Mouse (Mus musculus) MEL (cell line): ENCODE results near the gene Zp3. TPM values are rescaled to one million over a fixed set of nuclear protein-coding genes. Genes with fewer than 3 reads are reported as not detected.

ENCODE experiments used
- DNase-seq: peaks from one replicate; pipeline ENCODE4 v3.0.0; 2011; ENCODE audit warnings: low read depth, low spot score
- H3K27ac ChIP-seq: 2 replicates; pipeline ENCODE4 v1.5.1; 2012; ENCODE audit warnings: low read depth, mild to moderate bottlenecking, control low read depth, low read length, moderate library complexity; ENCODE audit not compliant: control insufficient read depth
- H3K27me3 ChIP-seq, 2 experiments: fragments of 150-350 bp in 1 of 2; sonication (generic) in 1 of 2; 2 replicates each; pipeline ENCODE4 v1.6.1; 2012; ENCODE audit warnings: low read length in 2 of 2, mild to moderate bottlenecking in 2 of 2, improper control_type of control experiment in 1 of 2, moderate library complexity in 1 of 2; ENCODE audit not compliant: insufficient read depth in 2 of 2, control insufficient read depth in 1 of 2
- H3K36me3 ChIP-seq, 2 experiments: 2 replicates each; pipeline ENCODE4 v1.6.1; 2012 to 2014; ENCODE audit warnings: low read length in 2 of 2, improper control_type of control experiment in 1 of 2, inconsistent platforms in 1 of 2, mild to moderate bottlenecking in 1 of 2; ENCODE audit not compliant: insufficient read depth in 2 of 2, control insufficient read depth in 1 of 2
- H3K4me1 ChIP-seq, 2 experiments: fragments of 150-350 bp in 1 of 2; sonication (generic) in 1 of 2; 2 replicates each; pipeline ENCODE4 v1.6.1; 2012; ENCODE audit warnings: low read length in 2 of 2, improper control_type of control experiment in 1 of 2, mild to moderate bottlenecking in 1 of 2; ENCODE audit not compliant: insufficient read depth in 2 of 2, control insufficient read depth in 1 of 2
- H3K4me3 ChIP-seq, 2 experiments: fragments of 150-350 bp in 1 of 2; sonication (generic) in 1 of 2; 2 replicates each; pipeline ENCODE4 v1.5.1; 2012; ENCODE audit warnings: low read depth in 2 of 2, low read length in 2 of 2, mild to moderate bottlenecking in 2 of 2, moderate library complexity in 2 of 2, control low read depth in 1 of 2, improper control_type of control experiment in 1 of 2; ENCODE audit not compliant: control insufficient read depth in 1 of 2, insufficient read depth in 1 of 2
- H3K79me2 ChIP-seq: 2 replicates; pipeline ENCODE4 v1.6.1; 2012; ENCODE audit warnings: mild to moderate bottlenecking, low read length, moderate library complexity; ENCODE audit not compliant: control insufficient read depth, poor library complexity, insufficient read depth
- H3K9ac ChIP-seq: 2 replicates; pipeline ENCODE4 v1.6.1; 2012; ENCODE audit warnings: low read depth, mild to moderate bottlenecking, control low read depth, low read length, moderate library complexity; ENCODE audit not compliant: control insufficient read depth, poor library complexity, severe bottlenecking
- H3K9me3 ChIP-seq: fragments of 150-350 bp; sonication (generic); replicated peaks from 2 replicates; pipeline ENCODE4 v1.6.1; 2012; ENCODE audit warnings: mild to moderate bottlenecking, low read length, improper control_type of control experiment, moderate library complexity; ENCODE audit not compliant: insufficient read depth
- CHD2 ChIP-seq: IDR thresholded peaks from 2 replicates; pipeline ENCODE4 v1.6.1; 2011; ENCODE audit warnings: low read length, improper control_type of control experiment
- CTCF ChIP-seq, 3 experiments: IDR thresholded peaks in 2 of 3; conservative IDR thresholded peaks in 1 of 3; 2 replicates each; pipeline ENCODE4 v1.5.1; 2011 to 2012; ENCODE audit warnings: low read length in 3 of 3, low read depth in 2 of 3, mild to moderate bottlenecking in 2 of 3, improper control_type of control experiment in 1 of 3, inconsistent platforms in 1 of 3, mixed read lengths in 1 of 3, moderate library complexity in 1 of 3; ENCODE audit not compliant: control insufficient read depth in 1 of 3, insufficient read depth in 1 of 3, poor library complexity in 1 of 3, severe bottlenecking in 1 of 3
- ELF1 ChIP-seq: IDR thresholded peaks from 2 replicates; pipeline ENCODE4 v1.6.1; 2014; ENCODE audit warnings: low read depth, mild to moderate bottlenecking, inconsistent platforms, low read length, improper control_type of control experiment, moderate library complexity
- EP300 ChIP-seq, 2 experiments: IDR thresholded peaks; 2 replicates each; pipeline ENCODE4 v1.6.1; 2011; ENCODE audit warnings: improper control_type of control experiment in 2 of 2, low read length in 2 of 2, low read depth in 1 of 2, mild to moderate bottlenecking in 1 of 2
- ETS1 ChIP-seq: IDR thresholded peaks from 2 replicates; pipeline ENCODE4 v1.6.1; 2012; ENCODE audit warnings: low read depth, mild to moderate bottlenecking, inconsistent platforms, low read length, improper control_type of control experiment, moderate library complexity
- GABPA ChIP-seq: IDR thresholded peaks from 2 replicates; pipeline ENCODE4 v1.6.1; 2012; ENCODE audit warnings: low read depth, mild to moderate bottlenecking, inconsistent platforms, low read length, improper control_type of control experiment, moderate library complexity
- GATA1 ChIP-seq: IDR thresholded peaks from 2 replicates; pipeline ENCODE4 v1.6.1; 2011; ENCODE audit warnings: low read depth, low read length, improper control_type of control experiment
- MAFK ChIP-seq: IDR thresholded peaks from 2 replicates; pipeline ENCODE4 v1.6.1; 2011; ENCODE audit warnings: low read depth, mild to moderate bottlenecking, low read length, improper control_type of control experiment, borderline replicate concordance
- MAX ChIP-seq: IDR thresholded peaks from 2 replicates; pipeline ENCODE4 v1.6.1; 2011; ENCODE audit warnings: low read length, improper control_type of control experiment
- MEF2A ChIP-seq: IDR thresholded peaks from 2 replicates; pipeline ENCODE4 v1.6.1; 2014; ENCODE audit warnings: low read depth, mild to moderate bottlenecking, inconsistent platforms, low read length, improper control_type of control experiment; ENCODE audit not compliant: poor library complexity, insufficient replicate concordance, severe bottlenecking; ENCODE audit errors: extremely low read depth
- MYB ChIP-seq: IDR thresholded peaks from 2 replicates; pipeline ENCODE4 v1.6.1; 2011; ENCODE audit warnings: mild to moderate bottlenecking, low read depth, low read length, improper control_type of control experiment
- POLR2A ChIP-seq, 2 experiments: IDR thresholded peaks; 2 replicates each; pipeline ENCODE4 v1.6.1; 2011 to 2012; ENCODE audit warnings: low read length in 2 of 2, mild to moderate bottlenecking in 2 of 2, control low read depth in 1 of 2, improper control_type of control experiment in 1 of 2, low read depth in 1 of 2, moderate library complexity in 1 of 2; ENCODE audit not compliant: control insufficient read depth in 1 of 2, insufficient read depth in 1 of 2, poor library complexity in 1 of 2
- POLR2AphosphoS2 ChIP-seq: IDR thresholded peaks from 2 replicates; pipeline ENCODE4 v1.6.1; 2011; ENCODE audit warnings: low read length, improper control_type of control experiment
- RAD21 ChIP-seq: IDR thresholded peaks from 2 replicates; pipeline ENCODE4 v1.6.1; 2011; ENCODE audit warnings: mild to moderate bottlenecking, low read depth, low read length, improper control_type of control experiment
- RCOR1 ChIP-seq: IDR thresholded peaks from 2 replicates; pipeline ENCODE4 v1.6.1; 2012; ENCODE audit warnings: low read depth, mild to moderate bottlenecking, inconsistent platforms, low read length, improper control_type of control experiment
- SMC3 ChIP-seq: IDR thresholded peaks from 2 replicates; pipeline ENCODE4 v1.6.1; 2011; ENCODE audit warnings: low read depth, low read length, improper control_type of control experiment
- TBP ChIP-seq: IDR thresholded peaks from 2 replicates; pipeline ENCODE4 v1.8.0; 2011; ENCODE audit warnings: low read depth, low read length, improper control_type of control experiment
- TCF12 ChIP-seq: IDR thresholded peaks from 2 replicates; pipeline ENCODE4 v1.6.1; 2014; ENCODE audit warnings: low read depth, mild to moderate bottlenecking, inconsistent platforms, low read length, improper control_type of control experiment, moderate library complexity
- USF1 ChIP-seq: IDR thresholded peaks from 2 replicates; pipeline ENCODE4 v1.6.1; 2014; ENCODE audit warnings: low read depth, mild to moderate bottlenecking, inconsistent platforms, low read length, improper control_type of control experiment, moderate library complexity
- ZC3H11A ChIP-seq: IDR thresholded peaks from 2 replicates; pipeline ENCODE4 v1.6.1; 2012; ENCODE audit warnings: low read depth, mild to moderate bottlenecking, inconsistent platforms, low read length, improper control_type of control experiment
- ZKSCAN1 ChIP-seq: IDR thresholded peaks from 2 replicates; pipeline ENCODE4 v1.6.1; 2012; ENCODE audit warnings: low read depth, mild to moderate bottlenecking, inconsistent platforms, low read length, improper control_type of control experiment, moderate library complexity
- ZMIZ1 ChIP-seq: IDR thresholded peaks from 2 replicates; pipeline ENCODE4 v1.6.1; 2012; ENCODE audit warnings: low read depth, mild to moderate bottlenecking, inconsistent platforms, low read length, improper control_type of control experiment, moderate library complexity
- polyA plus RNA-seq, 2 experiments: library from polyadenylated mRNA; stranded (reverse) in 1 of 2; unstranded in 1 of 2; fragments of >175 nt in 1 of 2; fragments of >200 nt in 1 of 2; gene quantifications; 2 replicates each; pipeline versions ENCODE4 v1.2.1 to v1.2.4; 2012; ENCODE audit warnings: low replicate concordance in 2 of 2, low read depth in 1 of 2; ENCODE audit not compliant: insufficient read length in 2 of 2, insufficient read depth in 1 of 2, missing spikeins in 1 of 2
- total RNA-seq: library from RNA; depleted of rRNA; stranded (reverse); fragments of 300-350 nt; gene quantifications from 2 replicates; pipeline ENCODE4 v1.2.3, GENCODE M21; 2012; rRNA removed

Zp3 gene
- total RNA-seq (not detected in 2 replicates), polyA plus RNA-seq (not detected)

- Histone ChIP-seq H3K4me3 (no peak within 1 kb of the TSS), H3K4me1 (no peaks in the 10 kb centered on the region), H3K9ac (no peak within 1 kb of the TSS), H3K9me3 (no peaks in the 10 kb centered on the region), H3K36me3 (no peaks in the 10 kb centered on the region), H3K27ac (no peak within 1 kb of the TSS), H3K27me3 (no peaks in the 10 kb centered on the region), H3K79me2 (no peaks in the 10 kb centered on the region)
- TF ChIP-seq ZMIZ1 (no peak), GABPA (no peak), ELF1 (no peak), RCOR1 (no peak), POLR2AphosphoS2 (no peak), ZKSCAN1 (no peak), MYB (no peak), MAX (no peak), ETS1 (no peak), MAFK (no peak), CTCF (IDR thresholded peaks at IDR 0.05 in 2 of 3, conservative IDR thresholded peaks at IDR 0.05 in 1 of 3; ENCODE audit: control insufficient read depth in 1 of 3, insufficient read depth in 1 of 3, low read depth in 2 of 3, low read length in 3 of 3, poor library complexity in 1 of 3, severe bottlenecking in 1 of 3) (no peak), POLR2A (IDR thresholded peaks at IDR 0.05; ENCODE audit: control insufficient read depth in 1 of 2, insufficient read depth in 1 of 2, low read depth in 1 of 2, low read length in 2 of 2, poor library complexity in 1 of 2) (no peak), GATA1 (no peak), RAD21 (no peak), TBP (no peak), SMC3 (no peak), CHD2 (no peak), ZC3H11A (no peak), MEF2A (no peak), USF1 (no peak)
- DNase-seq = no peak
Observed at GRCm38 (mm10) chr5:135979904-135980303, at the start of gene Zp3. TSS of gene Zp3 (plus strand) at chr5:135980099.

DNA sequence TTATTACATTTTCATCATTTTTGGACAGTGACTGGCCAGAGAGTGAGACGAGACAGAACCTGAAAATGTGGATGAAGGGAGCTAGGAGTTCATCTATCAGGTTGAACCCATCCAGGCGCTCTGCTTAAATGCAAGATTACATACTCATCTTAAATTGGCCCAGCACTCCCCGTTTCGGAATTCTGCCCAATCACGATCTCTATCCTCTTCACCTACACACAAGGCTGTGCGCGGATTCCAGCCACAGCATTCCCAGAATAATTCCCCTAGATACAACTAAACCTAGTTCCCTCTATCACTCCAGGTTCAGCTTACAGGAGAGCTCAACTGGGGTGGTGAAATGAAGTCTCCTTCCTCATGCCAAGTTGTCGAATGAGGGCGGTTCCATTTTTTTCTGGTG lies 48.4 kb upstream of the Zp3 start:
- no peaks in the 10 kb centered on the region for H3K27me3 ChIP-seq
- DNase-seq = no peak
- H3K9me3 ChIP-seq = no peaks in the 10 kb centered on the region
- no peak for TF ChIP-seq TCF12
- TF ChIP-seq EP300 (IDR thresholded peaks at IDR 0.05; ENCODE audit: low read depth in 1 of 2, low read length in 2 of 2) = no peak
- 0 out of 2 replicates have a peak, but pooled peaks have one; percentile 19 for TF ChIP-seq POLR2AphosphoS2
- TF ChIP-seq, all 39 proteins: peak for 1
- peak overlapping the region in 1 of 2 experiments; percentile 15; a peak in 2 of 4 replicates for H3K4me3 ChIP-seq
- H3K36me3 ChIP-seq = peaks cover 27 to 46% of the 10 kb centered on the region in 2 experiments
- peaks cover 72% of the 10 kb centered on the region for H3K79me2 ChIP-seq
- peaks cover 4 to 34% of the 10 kb centered on the region in 2 experiments for H3K4me1 ChIP-seq
- peak overlapping the region; percentile 30 for H3K9ac ChIP-seq
- peak overlapping the region; percentile 19; the same call in 1 of the 2 replicates for H3K27ac ChIP-seq
